Mouse (Mus musculus): ENCODE results near the gene Msi1. TPM values are rescaled to one million over a fixed set of nuclear protein-coding genes. Genes with fewer than 3 reads are reported as not detected.

Gene Msi1
- polyA plus RNA-seq, 1 experiment from 2014 or later = 2.0 TPM

GRCm38 (mm10) chr5:115405205-115405604 is 24.2 kb upstream of the Msi1 start:
- Histone ChIP-seq H3K9ac (no peak overlapping the region), H3K4me1 (replicated peaks) (peaks cover 9% of the 10 kb centered on the region; the same call in 1 of the 2 replicates), H3K4me3 (no peak overlapping the region), H3K27me3 (peaks cover 3% of the 10 kb centered on the region), H3K27ac (no peak overlapping the region), H3K9me3 (replicated peaks) (no peaks in the 10 kb centered on the region), H3K36me3 (no peaks in the 10 kb centered on the region), H3K4me2 (no peak overlapping the region)
- ATAC-seq (replicated peaks; ENCODE audit: insufficient number of reproducible peaks, insufficient read depth, low FRiP score, low read depth) = no peak
- WGBS = 70% methylated on average over 8 of the region's 8 CpGs

GRCm38 (mm10) chr5:115408110-115408509 is 21.3 kb upstream of the Msi1 start:
- Histone ChIP-seq H3K27ac (no peak overlapping the region), H3K4me2 (peak overlapping the region; percentile 33), H3K36me3 (no peaks in the 10 kb centered on the region), H3K27me3 (no peaks in the 10 kb centered on the region), H3K9ac (no peak overlapping the region), H3K9me3 (replicated peaks) (no peaks in the 10 kb centered on the region), H3K4me1 (replicated peaks) (peaks cover 9% of the 10 kb centered on the region; the same call in 1 of the 2 replicates), H3K4me3 (no peak overlapping the region)
- ATAC-seq (replicated peaks; ENCODE audit: insufficient number of reproducible peaks, insufficient read depth, low FRiP score, low read depth) = peak; percentile 74; the same call in 1 of the 2 replicates
- 17% methylated on average over 9 of the region's 9 CpGs for WGBS

- Histone ChIP-seq H3K4me1 (replicated peaks) (0 out of 2 replicates have a peak, but pooled peaks cover 2% of the 10 kb centered on the region), H3K4me2 (peak overlapping the region; percentile 42; the same call in 1 of the 2 replicates), H3K9me3 (replicated peaks) (no peaks in the 10 kb centered on the region), H3K36me3 (no peaks in the 10 kb centered on the region), H3K9ac (no peak overlapping the region), H3K27me3 (no peaks in the 10 kb centered on the region), H3K27ac (no peak overlapping the region), H3K4me3 (0 out of 2 replicates have a peak overlapping the region, but pooled peaks have one; percentile 16)
- 53% methylated on average over 24 of the region's 24 CpGs for WGBS
- ATAC-seq (replicated peaks; ENCODE audit: insufficient number of reproducible peaks, insufficient read depth, low FRiP score, low read depth) = no peak
Observed at GRCm38 (mm10) chr5:115415111-115416085, 14.0 kb upstream of the Msi1 start.

- Histone ChIP-seq H3K4me2 (peak overlapping the region; percentile 97), H3K4me1 (replicated peaks) (peaks cover 28% of the 10 kb centered on the region), H3K9ac (peak overlapping the region; percentile 85), H3K36me3 (no peaks in the 10 kb centered on the region), H3K9me3 (replicated peaks) (no peaks in the 10 kb centered on the region), H3K27ac (no peak overlapping the region), H3K4me3 (peak overlapping the region; percentile 92), H3K27me3 (peaks cover 33% of the 10 kb centered on the region)
- no peak; the same call in 1 of the 2 replicates for ATAC-seq (replicated peaks; ENCODE audit: insufficient number of reproducible peaks, insufficient read depth, low FRiP score, low read depth)
- WGBS = 2% methylated on average over 20 of the region's 20 CpGs
Observed at GRCm38 (mm10) chr5:115428831-115429358, 504 bp upstream of the Msi1 start.

DNA sequence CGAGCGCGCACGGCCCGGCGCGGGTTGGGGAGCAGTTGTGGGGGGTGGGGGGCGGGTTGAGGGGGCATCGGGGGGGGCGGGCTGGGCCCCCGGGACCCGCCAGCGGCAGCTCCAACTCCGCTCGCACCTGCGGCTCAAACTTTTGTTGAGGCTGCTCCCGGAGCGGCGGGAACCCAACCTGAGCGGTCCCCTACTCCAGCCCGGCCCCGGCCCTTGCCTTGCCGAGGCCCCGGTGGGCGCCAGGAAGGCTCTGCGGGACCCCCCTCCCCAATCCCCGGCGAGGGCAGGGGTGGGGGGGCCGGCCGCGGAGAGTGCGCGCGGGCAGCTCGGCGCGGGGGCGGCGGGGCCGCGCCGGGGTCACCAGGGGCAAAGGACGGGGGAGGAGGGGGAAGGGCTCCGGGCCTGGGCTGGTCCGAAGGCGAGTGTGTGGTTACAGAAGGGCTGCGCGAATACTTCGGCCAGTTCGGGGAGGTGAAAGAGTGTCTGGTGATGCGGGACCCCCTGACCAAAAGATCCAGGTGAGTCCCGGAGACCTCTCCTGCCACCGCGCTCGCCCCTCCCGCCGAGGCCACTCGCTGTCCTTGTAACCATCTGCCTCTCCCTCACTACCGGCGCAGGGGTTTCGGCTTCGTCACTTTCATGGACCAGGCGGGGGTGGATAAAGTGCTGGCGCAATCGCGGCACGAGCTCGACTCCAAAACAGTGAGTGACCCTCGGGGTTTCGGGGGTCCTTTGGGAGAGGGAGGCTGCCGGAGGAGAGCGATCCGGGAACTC is 975 bp downstream of the Msi1 start:
- Histone ChIP-seq H3K36me3 (no peaks in the 10 kb centered on the region), H3K27ac (no peak overlapping the region), H3K4me3 (peak overlapping the region; percentile 92), H3K27me3 (peaks cover 33% of the 10 kb centered on the region), H3K4me1 (replicated peaks) (peaks cover 28% of the 10 kb centered on the region), H3K4me2 (peak overlapping the region; percentile 97), H3K9ac (peak overlapping the region; percentile 85), H3K9me3 (replicated peaks) (no peaks in the 10 kb centered on the region)
- no peak for ATAC-seq (replicated peaks; ENCODE audit: insufficient number of reproducible peaks, insufficient read depth, low FRiP score, low read depth)
- 2% methylated on average over 57 of the region's 73 CpGs for WGBS

DNA sequence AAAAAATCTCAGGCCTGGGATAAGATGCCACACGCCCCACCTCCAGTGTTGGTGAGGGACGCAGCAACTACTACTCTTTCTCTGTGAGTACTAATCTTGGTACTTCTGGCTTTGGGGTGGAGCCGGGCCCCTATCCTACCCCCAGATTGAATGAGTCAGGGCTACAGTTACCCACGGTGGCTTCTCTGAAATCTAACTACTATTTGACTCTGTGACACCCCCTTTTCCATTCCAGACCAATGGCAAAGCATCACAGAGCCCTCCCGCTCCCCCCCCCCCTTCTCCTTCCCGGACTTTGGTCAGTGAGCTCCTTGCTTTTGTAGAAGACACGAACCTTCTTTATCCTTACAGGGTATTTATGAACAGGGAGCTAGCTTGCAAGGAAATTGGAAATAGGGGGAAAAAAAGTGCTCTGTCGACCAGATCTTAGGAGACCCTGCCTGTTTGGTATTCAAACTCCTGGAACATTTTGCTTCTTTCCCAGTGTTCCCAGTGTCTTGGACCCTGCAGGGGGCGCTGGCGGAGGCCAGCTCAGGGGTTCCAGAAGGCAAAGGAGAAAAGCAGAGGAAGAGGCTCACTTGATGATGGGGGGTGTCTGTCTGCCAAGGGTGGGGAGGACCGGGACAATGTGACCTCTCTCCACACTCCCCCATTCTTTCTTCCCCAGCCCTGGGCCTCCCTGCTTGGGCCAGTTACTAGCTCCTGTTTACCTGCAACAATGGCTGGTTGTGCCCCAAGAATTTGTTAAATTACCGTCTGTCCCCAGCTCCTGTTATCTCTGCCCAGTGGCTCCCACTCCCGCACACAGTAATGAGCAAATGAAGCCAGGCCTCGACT is 1.9 kb downstream of the Msi1 start:
- H3K4me1 ChIP-seq (replicated peaks) = peaks cover 34% of the 10 kb centered on the region
- peak overlapping the region; percentile 92 for H3K4me3 ChIP-seq
- no peaks in the 10 kb centered on the region for H3K36me3 ChIP-seq
- no peak overlapping the region for H3K27ac ChIP-seq
- H3K9me3 ChIP-seq (replicated peaks) = no peaks in the 10 kb centered on the region
- WGBS = 21% methylated on average over 14 of the region's 14 CpGs
- ATAC-seq (replicated peaks; ENCODE audit: insufficient number of reproducible peaks, insufficient read depth, low FRiP score, low read depth) = no peak
- peaks cover 36% of the 10 kb centered on the region for H3K27me3 ChIP-seq
- peak overlapping the region; percentile 85; the same call in 1 of the 2 replicates for H3K9ac ChIP-seq
- peak overlapping the region; percentile 97 for H3K4me2 ChIP-seq

DNA sequence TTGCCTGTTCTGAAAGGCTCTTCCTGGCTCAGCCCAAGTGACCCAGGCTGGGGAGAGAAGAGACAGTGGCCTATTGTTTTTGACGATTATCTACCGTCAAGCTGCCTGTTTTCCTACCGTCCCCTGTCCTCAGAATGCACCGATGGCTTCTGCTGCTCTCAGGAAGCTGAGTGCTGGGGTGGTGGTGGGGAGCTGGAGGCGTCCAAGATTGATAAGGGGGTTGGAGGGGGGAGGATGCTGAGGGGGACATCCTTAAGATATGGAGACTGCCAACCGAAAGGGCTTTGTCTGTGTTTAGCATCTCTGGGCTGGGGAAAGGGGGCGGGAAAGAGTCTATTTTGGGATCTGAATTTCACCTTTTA is 2.5 kb downstream of the Msi1 start:
- WGBS = 31% methylated on average over 7 of the region's 7 CpGs
- H3K4me3 ChIP-seq = no peak overlapping the region
- no peaks in the 10 kb centered on the region for H3K36me3 ChIP-seq
- H3K27ac ChIP-seq = no peak overlapping the region
- H3K4me1 ChIP-seq (replicated peaks) = peaks cover 40% of the 10 kb centered on the region
- peaks cover 30% of the 10 kb centered on the region for H3K27me3 ChIP-seq
- no peaks in the 10 kb centered on the region for H3K9me3 ChIP-seq (replicated peaks)
- H3K4me2 ChIP-seq = peak overlapping the region; percentile 97; the same call in 1 of the 2 replicates
- H3K9ac ChIP-seq = no peak overlapping the region
- no peak for ATAC-seq (replicated peaks; ENCODE audit: insufficient number of reproducible peaks, insufficient read depth, low FRiP score, low read depth)

DNA sequence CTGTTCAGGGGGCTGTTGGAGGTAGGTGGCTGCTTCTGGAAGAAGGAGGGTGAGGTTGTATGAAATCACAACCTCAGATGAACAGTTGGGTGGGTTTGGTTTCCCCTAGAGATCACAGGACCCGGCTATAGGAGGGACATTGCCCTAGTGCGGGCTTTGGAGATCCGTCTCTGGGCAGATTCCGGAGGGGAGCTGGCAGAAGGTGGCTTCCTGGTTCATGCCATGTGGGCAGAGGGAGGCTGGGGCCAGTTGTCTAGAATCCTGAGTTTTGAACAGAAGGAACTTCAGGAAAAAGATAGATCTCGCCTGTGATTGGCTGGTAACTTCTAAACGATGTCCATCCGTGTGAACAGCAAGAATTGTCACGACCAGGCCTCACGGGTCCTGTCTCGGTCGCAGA is 3.0 kb downstream of the Msi1 start:
- Histone ChIP-seq H3K4me1 (replicated peaks) (peaks cover 42% of the 10 kb centered on the region), H3K4me2 (no peak overlapping the region), H3K9me3 (replicated peaks) (no peaks in the 10 kb centered on the region), H3K27ac (no peak overlapping the region), H3K4me3 (no peak overlapping the region), H3K27me3 (peaks cover 25% of the 10 kb centered on the region), H3K9ac (no peak overlapping the region), H3K36me3 (no peaks in the 10 kb centered on the region)
- 81% methylated on average over 11 of the region's 11 CpGs for WGBS
- no peak for ATAC-seq (replicated peaks; ENCODE audit: insufficient number of reproducible peaks, insufficient read depth, low FRiP score, low read depth)

GRCm38 (mm10) chr5:115433191-115433590 is 3.8 kb downstream of the Msi1 start:
- ATAC-seq (replicated peaks; ENCODE audit: insufficient number of reproducible peaks, insufficient read depth, low FRiP score, low read depth) = no peak
- peaks cover 19% of the 10 kb centered on the region for H3K27me3 ChIP-seq

DNA sequence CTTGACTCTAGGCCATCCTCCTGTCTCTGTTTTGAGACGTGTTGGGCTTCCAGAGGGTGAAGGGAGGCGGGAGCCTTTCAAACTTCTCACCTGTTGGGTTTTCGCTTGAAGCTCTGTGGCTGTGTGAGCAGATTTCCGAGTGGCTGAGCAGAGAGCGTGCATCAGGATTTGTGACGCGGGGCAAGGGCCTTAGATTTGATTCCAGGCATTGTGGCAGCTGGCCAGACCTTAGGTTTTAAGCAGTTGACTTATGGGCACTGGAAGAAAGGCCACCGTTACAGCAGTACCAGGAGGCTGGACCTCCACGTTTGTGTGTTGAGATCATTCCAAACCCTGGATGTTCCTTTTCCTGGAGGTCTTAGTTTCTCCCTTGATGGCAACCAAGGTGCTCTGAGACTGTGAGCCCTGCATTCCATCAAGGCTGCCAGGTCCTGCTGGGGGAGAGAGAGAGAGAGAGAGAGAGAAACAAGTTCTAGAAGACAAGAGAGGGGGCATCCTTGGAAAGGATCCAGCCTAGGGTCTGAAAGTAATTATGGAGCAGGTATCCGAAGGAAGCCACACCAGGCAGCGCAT is 5.0 kb downstream of the Msi1 start:
- ATAC-seq (replicated peaks; ENCODE audit: insufficient number of reproducible peaks, insufficient read depth, low FRiP score, low read depth) = no peak
- H3K27me3 ChIP-seq = peaks cover 10% of the 10 kb centered on the region
- H3K36me3 ChIP-seq = no peaks in the 10 kb centered on the region
- 74% methylated on average over 11 of the region's 11 CpGs for WGBS
- H3K9ac ChIP-seq = no peak overlapping the region
- H3K4me1 ChIP-seq (replicated peaks) = peaks cover 33% of the 10 kb centered on the region
- H3K4me3 ChIP-seq = no peak overlapping the region
- no peak overlapping the region for H3K4me2 ChIP-seq
- no peaks in the 10 kb centered on the region for H3K9me3 ChIP-seq (replicated peaks)
- H3K27ac ChIP-seq = no peak overlapping the region

More at GRCm38 (mm10) chr5:115433191-115433590, 3.8 kb downstream of the Msi1 start:
- Histone ChIP-seq H3K9me3 (replicated peaks) (no peaks in the 10 kb centered on the region), H3K4me1 (replicated peaks) (peaks cover 42% of the 10 kb centered on the region), H3K4me2 (no peak overlapping the region), H3K9ac (no peak overlapping the region), H3K27ac (no peak overlapping the region), H3K36me3 (no peaks in the 10 kb centered on the region), H3K4me3 (no peak overlapping the region)
- WGBS = 86% methylated on average over 8 of the region's 8 CpGs

All from heart, embryonic 15.5 days (tissue).